Mouse (Mus musculus) liver, adult 2 months (tissue): ENCODE measurements at regions not wholly inside any gene's neighbourhood (a gene's known extent, or its start where the extent isn't known, plus 50 kb on each side); places are given as distances from the start of the nearest gene placed in this dataset.

ENCODE experiments used
- DNase-seq: peaks from one replicate; pipeline ENCODE4 v3.0.0-alpha.2; 2011; ENCODE audit warnings: low read depth, low spot score; ENCODE audit errors: extremely low read depth
- H3K27ac ChIP-seq: fragments of 200-500 bp; replicated peaks from 2 replicates; pipeline ENCODE4 v1.5.1; 2012; ENCODE audit warnings: low read depth, mild to moderate bottlenecking, control low read depth, inconsistent platforms, low read length; ENCODE audit not compliant: insufficient read depth
- H3K27me3 ChIP-seq: fragments of 200-500 bp; 2 replicates; pipeline ENCODE4 v1.6.1; 2012; ENCODE audit warnings: mild to moderate bottlenecking, moderate library complexity, low read length, inconsistent platforms; ENCODE audit not compliant: control insufficient read depth, insufficient read depth
- H3K36me3 ChIP-seq: fragments of 200-500 bp; 2 replicates; pipeline ENCODE4 v1.6.1; 2012; ENCODE audit warnings: low read length, inconsistent platforms; ENCODE audit not compliant: control insufficient read depth, insufficient read depth
- H3K4me1 ChIP-seq: fragments of 200-500 bp; 2 replicates; pipeline ENCODE4 v1.6.1; 2011; ENCODE audit warnings: low read length; ENCODE audit not compliant: control insufficient read depth, insufficient read depth
- H3K4me3 ChIP-seq: fragments of 200-500 bp; 2 replicates; pipeline ENCODE4 v1.5.1; 2011; ENCODE audit warnings: low read depth, mild to moderate bottlenecking, control low read depth, low read length, moderate library complexity; ENCODE audit not compliant: insufficient read depth
- H3K79me2 ChIP-seq: fragments of 200-500 bp; 2 replicates; pipeline ENCODE4 v1.6.1; 2012; ENCODE audit warnings: inconsistent platforms, mild to moderate bottlenecking, low read length, moderate library complexity; ENCODE audit not compliant: control insufficient read depth, insufficient read depth
- H3K9ac ChIP-seq: fragments of 200-500 bp; 2 replicates; pipeline ENCODE4 v1.6.1; 2012; ENCODE audit warnings: low read depth, mild to moderate bottlenecking, control low read depth, inconsistent platforms, low read length
- CTCF ChIP-seq: fragments of 200-500 bp; IDR thresholded peaks from 2 replicates; pipeline ENCODE4 v1.5.1; 2011; ENCODE audit warnings: low read depth, low read length, control low read depth
- POLR2A ChIP-seq: fragments of 200-500 bp; IDR thresholded peaks from 2 replicates; pipeline ENCODE4 v1.6.1; 2011; ENCODE audit warnings: low read length, control low read depth; ENCODE audit not compliant: insufficient read depth; ENCODE audit errors: extremely low read depth
- WGBS: fragments of 180-500 bp; shearing (Covaris S2); methylation state at CpG from one replicate; pipeline ENCODE4 v1.1.7; 2018; 5-methylcytosine and 5-hydroxymethylcytosine counted together

- H3K9ac ChIP-seq = no peak overlapping the region
- H3K4me1 ChIP-seq = no peaks in the 10 kb centered on the region
- H3K27me3 ChIP-seq = no peaks in the 10 kb centered on the region
- H3K27ac ChIP-seq = no peak overlapping the region
- no peak for DNase-seq
- no peak overlapping the region for H3K4me3 ChIP-seq
- H3K36me3 ChIP-seq = no peaks in the 10 kb centered on the region
- no peak for TF ChIP-seq POLR2A
- no peak for TF ChIP-seq CTCF
- no peaks in the 10 kb centered on the region for H3K79me2 ChIP-seq
- 92% methylated on average over 3 of the region's 3 CpGs for WGBS
Observed at GRCm38 (mm10) chr9:41880457-41880856, 243.6 kb downstream of the Sorl1 start.

- DNase-seq = no peak
- Histone ChIP-seq H3K27me3 (no peaks in the 10 kb centered on the region), H3K79me2 (no peaks in the 10 kb centered on the region), H3K4me3 (no peak overlapping the region), H3K4me1 (no peaks in the 10 kb centered on the region), H3K36me3 (no peaks in the 10 kb centered on the region), H3K27ac (no peak overlapping the region), H3K9ac (no peak overlapping the region)
- no peak for TF ChIP-seq CTCF
- no peak for TF ChIP-seq POLR2A
- 81% methylated on average over 1 of the region's 1 CpGs for WGBS
Observed at GRCm38 (mm10) chr9:41879080-41879479, 245.0 kb downstream of the Sorl1 start.

DNA sequence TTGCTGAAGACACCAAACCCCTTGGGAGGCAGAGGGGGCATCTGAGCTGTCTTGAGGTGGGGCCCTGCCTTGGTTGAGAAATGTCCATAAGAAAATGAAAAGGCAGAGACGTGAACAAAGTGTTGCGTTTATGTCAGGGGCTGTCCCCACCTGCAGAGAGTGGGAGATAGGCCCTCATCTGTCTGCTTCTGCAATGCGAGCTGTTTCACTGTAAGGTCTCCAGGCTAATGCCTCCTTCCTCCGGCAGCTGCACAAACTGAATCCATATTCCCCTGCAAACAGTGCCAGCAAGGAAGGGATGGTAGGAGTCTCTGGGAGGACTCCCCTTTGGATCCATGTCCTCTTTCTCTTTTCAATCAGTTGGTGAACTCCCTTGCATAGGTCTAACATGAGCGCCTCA lies 263.0 kb downstream of the Sorl1 start:
- DNase-seq = no peak
- Histone ChIP-seq H3K4me1 (no peaks in the 10 kb centered on the region), H3K27me3 (no peaks in the 10 kb centered on the region), H3K4me3 (no peak overlapping the region), H3K27ac (no peak overlapping the region), H3K36me3 (no peaks in the 10 kb centered on the region), H3K9ac (no peak overlapping the region), H3K79me2 (no peaks in the 10 kb centered on the region)
- no peak for TF ChIP-seq CTCF
- TF ChIP-seq POLR2A = no peak
- 81% methylated on average over 5 of the region's 5 CpGs for WGBS

GRCm38 (mm10) chr9:41860681-41861080 lies 263.4 kb downstream of the Sorl1 start:
- Histone ChIP-seq H3K4me3 (no peak overlapping the region), H3K79me2 (no peaks in the 10 kb centered on the region), H3K4me1 (no peaks in the 10 kb centered on the region), H3K9ac (no peak overlapping the region), H3K27me3 (no peaks in the 10 kb centered on the region), H3K27ac (no peak overlapping the region), H3K36me3 (no peaks in the 10 kb centered on the region)
- TF ChIP-seq CTCF (no peak), POLR2A (no peak)
- WGBS = 27% methylated on average over 4 of the region's 4 CpGs
- DNase-seq = no peak

GRCm38 (mm10) chr9:41859780-41860179 lies 264.3 kb downstream of the Sorl1 start:
- TF ChIP-seq POLR2A = no peak
- no peak for TF ChIP-seq CTCF
- no peak overlapping the region for H3K27ac ChIP-seq
- H3K27me3 ChIP-seq = no peaks in the 10 kb centered on the region
- no peaks in the 10 kb centered on the region for H3K36me3 ChIP-seq
- H3K4me1 ChIP-seq = no peaks in the 10 kb centered on the region
- 61% methylated on average over 3 of the region's 3 CpGs for WGBS
- no peaks in the 10 kb centered on the region for H3K79me2 ChIP-seq
- no peak overlapping the region for H3K9ac ChIP-seq
- DNase-seq = no peak
- no peak overlapping the region for H3K4me3 ChIP-seq

DNA sequence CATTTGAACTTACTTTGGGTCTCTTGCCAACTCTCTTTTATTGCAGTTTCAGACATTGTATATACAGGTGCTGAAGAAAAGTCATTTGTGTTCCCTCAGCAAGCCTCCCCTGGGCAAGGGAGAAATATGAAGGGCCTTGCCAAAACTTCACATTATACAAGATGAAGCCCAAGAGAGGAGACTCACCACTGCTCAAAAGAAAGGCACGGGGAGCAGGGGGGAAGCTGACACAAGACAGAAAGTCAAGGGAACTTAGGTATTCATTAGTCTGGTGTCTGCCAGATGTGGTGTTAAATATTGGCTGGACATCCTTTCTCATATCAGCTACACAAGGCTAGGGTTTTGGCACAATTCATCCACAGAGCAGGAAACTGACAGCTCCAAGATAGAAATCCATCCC lies 272.0 kb downstream of the Sorl1 start:
- TF ChIP-seq POLR2A (no peak), CTCF (no peak)
- Histone ChIP-seq H3K27ac (no peak overlapping the region), H3K4me1 (no peaks in the 10 kb centered on the region), H3K36me3 (no peaks in the 10 kb centered on the region), H3K27me3 (no peaks in the 10 kb centered on the region), H3K79me2 (no peaks in the 10 kb centered on the region), H3K4me3 (no peak overlapping the region), H3K9ac (no peak overlapping the region)
- peak; percentile 68 for DNase-seq
- WGBS = 66% methylated on average over 1 of the region's 1 CpGs
